Mouse (Mus musculus) urinary bladder, postnatal 36 days (tissue): ENCODE measurements at regions not wholly inside any gene's neighbourhood (a gene's known extent, or its start where the extent isn't known, plus 50 kb on each side); places are given as distances from the start of the nearest gene placed in this dataset.

ENCODE experiments used
- DNase-seq, 2 experiments: peaks; one replicate each; pipeline ENCODE4 v3.0.0; 2022; ENCODE audit warnings: low spot score in 2 of 2, mixed read lengths in 1 of 2

DNA sequence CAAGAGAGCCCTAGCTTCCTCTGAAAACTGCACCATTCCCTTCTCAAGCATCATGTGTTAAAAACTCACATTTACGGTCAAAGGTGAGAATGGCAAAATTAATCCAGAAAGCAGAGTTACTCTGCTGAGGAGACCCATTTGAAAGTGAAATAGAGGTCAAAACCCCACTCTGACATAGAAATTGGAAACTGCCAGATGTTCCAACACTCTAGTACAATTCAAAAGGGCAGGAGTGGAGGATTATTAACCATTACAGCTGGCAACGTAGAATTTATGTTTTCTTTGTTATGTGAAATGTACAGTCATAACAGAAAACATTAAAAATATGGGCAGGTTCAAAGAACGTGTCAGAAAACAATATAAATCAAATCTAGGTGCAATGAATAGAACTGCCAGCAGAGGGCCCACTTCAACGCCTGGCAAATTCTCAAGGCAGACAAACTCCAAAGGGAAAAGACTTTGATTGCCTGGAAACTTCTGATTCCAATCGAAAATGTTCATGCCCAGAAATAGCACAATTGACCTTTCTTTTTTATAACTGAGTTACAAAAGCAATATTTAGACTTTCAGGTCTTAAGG, 54.2 kb upstream of the Rfpl4b start:
- DNase-seq = peak; percentile 32 to 46

DNA sequence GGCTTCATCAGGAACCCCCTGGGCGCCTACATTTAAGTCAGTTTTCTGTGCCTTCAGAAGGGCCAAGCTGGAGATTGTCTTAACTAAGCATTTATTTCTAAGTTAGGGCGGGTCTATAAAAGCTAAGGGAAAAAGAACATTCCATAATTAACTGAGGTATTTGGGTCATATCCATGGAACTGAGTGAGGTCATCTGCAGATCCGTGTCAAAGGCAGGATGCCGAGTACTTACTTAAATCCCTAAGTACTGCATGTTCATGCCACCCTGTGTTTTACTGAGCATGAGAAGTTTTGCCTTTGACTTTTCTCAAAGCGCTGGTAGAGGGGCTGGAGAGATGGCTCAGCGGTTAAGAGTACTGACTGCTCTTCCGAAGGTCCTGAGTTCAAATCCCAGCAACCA, 57.7 kb upstream of the Rfpl4b start:
- DNase-seq = no peak

DNA sequence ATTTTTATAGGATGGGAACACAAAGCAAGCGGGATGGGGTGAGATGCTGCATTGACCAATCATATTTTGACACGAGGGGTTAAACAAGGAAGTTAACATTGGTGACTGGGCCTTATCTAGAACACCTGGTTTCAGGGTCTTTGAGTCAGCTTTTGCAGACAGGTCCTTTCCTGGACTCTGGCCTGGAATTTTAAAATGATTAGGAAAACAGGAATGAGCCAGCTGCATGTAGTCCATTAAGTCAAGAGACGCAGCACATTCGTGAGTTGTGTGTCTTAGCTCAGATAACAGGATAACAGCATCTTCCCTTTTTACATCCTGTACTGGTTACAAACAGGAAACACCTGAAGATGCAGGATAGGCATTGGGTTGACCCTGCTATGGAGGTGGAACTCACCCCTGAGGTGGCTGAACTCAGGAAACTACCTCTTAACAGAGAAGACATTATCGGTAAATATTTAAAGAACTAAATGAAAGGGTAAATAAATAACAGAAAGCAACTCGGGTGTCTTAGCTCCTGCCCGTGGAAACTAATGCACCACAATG, 59.1 kb upstream of the Rfpl4b start:
- DNase-seq = no peak

DNA sequence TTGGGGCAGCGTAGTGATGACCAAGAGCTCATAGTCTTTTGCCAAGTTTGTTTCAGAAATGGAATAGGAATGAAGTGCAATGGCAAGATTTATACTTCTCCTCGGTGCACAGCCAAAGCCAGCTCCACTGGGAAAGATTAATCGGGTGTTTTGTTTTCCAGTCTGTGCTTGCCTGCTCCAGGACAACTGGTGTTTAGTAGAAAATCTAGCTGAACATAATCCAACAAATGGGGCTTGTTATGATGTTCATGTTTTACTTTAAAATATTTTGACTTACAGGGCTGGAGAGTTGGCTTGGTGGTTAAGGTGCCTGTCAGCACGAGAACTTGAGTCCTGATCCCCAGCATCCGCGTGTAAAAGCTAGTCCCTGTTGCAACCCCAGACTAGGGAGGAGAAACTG, 60.6 kb upstream of the Rfpl4b start:
- DNase-seq = peak; percentile 27 to 66

DNA sequence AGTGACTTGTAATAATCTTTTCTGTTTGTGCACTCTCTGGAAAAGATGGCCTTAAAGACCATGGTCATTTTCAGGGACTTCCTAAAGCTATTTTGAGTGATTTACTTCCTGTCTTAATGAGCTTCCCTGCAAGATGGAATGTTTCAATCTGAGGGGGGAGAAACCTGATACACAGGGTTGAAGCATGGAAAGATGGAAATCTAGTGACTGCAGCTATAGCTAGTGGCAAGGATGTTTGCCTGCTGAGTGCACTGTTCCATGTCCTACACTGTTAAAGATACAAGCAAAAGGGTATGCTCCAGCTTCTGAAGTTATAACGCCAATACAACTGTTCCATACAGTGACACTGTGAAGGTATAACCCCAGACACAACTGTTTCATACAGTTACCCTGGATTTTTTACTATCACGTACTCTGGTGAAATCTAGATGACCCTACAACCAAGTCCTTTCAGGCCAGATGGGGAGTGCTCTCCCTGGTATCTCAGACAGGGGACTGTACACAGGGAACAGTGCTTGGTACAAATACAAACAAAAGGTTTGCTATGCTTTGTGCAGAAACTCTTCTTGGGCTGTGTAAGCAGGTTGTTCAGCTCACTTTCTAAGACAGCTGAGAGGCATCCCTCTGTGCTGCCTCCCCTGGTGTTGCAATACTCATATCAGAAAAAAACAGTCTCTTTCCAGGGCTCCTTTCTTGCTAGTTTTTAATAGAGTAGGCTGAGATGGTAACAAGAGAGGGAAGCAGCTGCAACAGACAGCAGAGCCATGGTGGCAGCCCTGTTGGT, 62.4 kb upstream of the Rfpl4b start:
- DNase-seq = no peak

DNA sequence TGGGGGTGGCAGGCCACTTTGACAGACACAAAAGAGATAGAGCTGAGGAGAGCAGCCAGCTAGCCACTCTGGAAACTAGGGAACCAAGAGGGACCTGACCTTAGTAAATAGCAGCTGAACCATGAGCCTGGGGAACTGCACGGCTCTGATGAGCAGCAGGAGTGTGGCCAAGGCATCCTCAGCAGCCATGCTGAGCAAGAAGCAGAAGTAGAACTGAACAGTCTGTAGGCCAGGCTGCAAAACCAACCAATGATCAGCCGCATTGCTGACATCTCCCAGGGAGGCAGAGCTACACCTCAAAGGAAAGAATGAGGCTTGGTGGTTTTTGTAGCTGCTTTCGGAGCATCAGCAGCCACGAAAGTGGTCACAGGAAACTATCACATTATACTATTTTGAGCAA, 63.1 kb upstream of the Rfpl4b start:
- DNase-seq = no peak

DNA sequence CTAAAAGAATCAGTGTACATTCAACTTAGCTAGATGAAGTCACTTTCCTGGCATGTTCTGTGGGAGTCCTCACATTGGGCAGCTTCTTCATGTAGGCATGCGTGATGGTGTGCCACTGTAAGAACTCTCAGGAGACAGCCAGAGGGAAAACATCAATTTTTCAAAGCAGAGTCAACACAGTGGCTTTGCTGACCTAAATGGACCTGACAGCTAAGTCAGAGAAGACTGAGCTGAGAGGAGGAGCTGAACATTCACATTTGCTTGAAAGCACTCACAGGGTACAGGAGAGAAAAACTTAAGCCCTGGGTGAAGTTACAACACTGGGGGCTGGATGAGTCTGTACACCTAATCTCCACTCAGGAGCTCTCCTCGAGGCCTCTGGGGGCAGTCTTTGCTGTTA, 64.9 kb upstream of the Rfpl4b start:
- DNase-seq = no peak

DNA sequence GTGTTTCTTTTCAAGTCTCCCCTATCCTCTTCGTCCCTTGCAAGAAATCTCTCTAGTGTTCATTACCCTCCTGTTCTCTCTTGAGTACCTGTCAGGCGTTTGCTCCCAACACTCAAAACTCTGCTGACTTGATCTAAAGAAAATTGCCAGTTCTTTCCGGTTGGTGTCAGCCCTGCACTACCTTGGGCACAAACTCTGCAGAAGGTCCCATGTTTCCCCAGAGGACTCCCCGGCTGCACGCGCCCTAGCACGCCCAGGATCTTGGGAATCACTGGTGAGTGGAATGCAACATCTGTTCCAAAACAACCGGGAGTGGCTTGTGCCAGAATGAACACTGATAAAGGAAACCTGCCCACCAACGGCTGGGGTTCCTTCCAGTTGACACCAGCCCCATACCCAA, 66.3 kb upstream of the Rfpl4b start:
- no peak for DNase-seq

DNA sequence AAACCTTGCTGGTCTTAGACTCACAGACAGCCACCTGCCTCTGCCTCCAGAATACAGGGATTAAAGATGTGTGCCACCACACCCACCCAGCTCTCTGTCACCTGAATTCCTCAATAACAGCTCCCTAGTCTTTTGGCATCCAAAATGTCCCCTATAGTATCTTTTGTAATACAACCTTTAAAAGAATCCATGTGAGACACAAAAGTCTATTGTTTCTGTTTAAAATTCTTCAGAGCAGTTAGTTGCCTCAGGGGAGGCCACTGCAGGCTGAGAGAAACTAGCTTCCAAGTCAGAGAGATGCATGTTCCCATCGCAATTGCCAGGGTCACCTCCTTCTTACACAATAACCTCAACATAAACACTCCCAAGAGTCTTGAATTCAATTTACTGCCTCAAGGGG, 70.6 kb upstream of the Lama4 start:
- no peak for DNase-seq

DNA sequence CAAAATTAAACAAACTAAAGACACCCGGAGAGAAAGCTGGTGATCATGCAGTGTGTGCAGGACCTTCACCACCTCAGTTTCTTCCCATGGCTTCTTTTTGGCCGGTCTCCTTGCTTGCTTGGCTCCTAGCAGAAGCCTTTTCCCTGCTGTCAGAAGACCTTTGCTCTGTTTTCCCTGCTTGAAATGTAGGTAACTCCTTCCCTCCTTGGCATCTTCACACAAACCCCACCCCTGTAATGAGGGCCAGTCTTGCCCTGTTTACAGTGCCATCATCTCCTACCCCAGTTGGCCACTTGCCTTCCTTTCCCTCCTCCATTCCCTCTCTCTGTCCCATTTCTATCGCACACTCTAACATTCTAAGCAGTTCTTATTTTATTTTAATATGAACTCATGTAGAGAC, 69.7 kb upstream of the Lama4 start:
- DNase-seq = peak in 1 of 2 experiments; percentile 29

DNA sequence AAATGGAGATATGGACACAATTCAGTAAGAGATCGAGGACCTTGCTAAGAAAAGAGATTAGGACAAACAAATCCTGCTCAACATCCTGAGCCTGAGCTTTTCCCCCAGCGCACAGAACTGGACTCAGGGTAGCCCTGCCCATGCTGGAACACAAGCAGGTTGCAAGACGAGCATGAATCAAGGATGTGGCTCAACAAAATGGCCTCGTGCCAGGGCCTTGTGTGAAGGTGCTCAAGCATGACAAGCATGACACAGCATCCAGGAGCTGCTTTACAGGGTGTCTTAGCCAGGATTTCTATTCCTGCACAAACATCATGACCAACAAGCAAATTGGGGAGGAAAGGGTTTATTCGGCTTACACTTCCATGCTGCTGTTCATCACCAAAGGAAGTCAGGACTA, 67.7 kb upstream of the Lama4 start:
- peak in 1 of 2 experiments; percentile 37 for DNase-seq

DNA sequence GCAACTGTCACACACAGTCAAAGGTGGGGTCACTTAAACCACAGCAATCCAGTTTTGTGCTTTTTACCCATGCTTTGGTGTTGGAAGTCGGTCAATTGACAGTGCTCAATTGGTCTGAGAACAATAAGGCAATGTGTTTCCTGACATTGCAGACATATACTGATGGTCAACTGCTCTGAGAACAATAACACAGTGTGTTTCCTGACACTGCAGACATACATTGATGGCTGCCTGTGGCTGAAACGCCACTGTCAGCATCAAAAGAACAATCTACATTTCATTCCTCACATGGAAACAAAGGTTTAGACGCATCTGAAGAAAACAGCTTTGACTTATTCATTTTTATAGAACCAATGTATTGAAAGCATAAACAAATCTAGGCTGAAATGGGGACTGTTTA, 59.2 kb upstream of the Lama4 start:
- DNase-seq = no peak

DNA sequence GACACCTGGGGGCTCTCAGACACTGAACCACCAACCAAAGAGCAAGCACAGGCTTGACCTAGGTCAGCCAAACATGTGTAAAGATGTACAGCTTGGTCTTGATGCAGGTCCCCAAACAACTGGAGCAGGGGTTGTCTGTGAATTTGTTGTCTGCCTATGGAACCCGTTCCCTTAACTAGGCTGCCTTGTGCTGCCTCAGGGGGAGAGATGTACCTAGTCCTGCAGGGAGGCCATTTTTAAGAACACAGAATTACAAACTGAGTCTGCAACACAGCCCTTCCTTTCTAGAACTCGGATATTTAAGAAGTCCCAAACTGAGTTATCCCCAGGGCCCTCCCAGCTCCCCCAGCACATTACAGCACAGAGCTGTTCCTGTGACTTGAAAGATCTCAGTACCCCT, 57.5 kb upstream of the Lama4 start:
- DNase-seq = no peak

DNA sequence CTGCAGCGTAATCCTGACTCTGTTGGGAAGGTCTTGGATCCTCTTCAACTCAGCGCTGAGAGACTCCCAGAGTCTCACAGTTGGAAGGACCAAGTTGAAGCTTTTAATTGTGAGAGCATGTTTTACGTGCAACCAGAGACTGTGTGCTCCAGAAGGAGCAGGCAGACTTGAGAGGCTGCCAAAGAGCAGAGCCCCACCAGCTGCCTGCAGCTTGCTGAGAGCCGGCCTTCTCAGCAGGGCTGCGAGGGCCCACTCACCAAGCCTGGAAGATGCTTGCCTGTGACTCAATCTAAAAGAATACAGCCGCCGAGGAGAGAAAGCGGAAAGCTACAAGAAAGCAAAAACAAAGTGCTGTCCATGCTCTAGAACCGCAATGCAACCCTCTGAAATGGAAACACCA, 57.0 kb upstream of the Lama4 start:
- DNase-seq = peak; percentile 62 to 72

DNA sequence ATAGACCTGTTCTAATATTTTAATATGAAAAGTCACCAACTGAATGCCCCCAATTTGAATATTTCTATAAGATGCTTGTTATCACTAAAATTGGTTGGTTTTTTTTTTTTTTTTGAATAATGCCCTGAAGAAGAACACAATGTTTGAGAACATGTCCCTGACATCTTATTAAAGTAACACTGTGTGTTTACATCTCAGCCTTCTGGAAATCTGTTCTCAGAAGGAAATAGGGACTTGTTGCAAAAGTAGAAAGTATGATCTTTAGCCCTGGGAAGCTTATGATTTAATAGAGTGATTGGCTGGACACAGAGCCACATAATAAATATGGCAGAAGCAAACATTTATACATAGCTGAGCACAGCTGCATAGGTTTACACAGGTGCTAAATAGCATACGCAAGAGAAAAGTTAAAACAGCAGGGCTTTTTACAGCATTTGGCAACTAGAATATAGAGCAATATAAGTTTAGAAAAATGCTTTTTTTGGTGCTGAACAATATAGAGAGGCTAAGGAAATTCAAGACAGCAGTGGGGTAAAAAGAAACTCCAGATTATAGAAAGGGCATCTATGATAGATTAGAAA, 56.1 kb upstream of the Lama4 start:
- DNase-seq = no peak

DNA sequence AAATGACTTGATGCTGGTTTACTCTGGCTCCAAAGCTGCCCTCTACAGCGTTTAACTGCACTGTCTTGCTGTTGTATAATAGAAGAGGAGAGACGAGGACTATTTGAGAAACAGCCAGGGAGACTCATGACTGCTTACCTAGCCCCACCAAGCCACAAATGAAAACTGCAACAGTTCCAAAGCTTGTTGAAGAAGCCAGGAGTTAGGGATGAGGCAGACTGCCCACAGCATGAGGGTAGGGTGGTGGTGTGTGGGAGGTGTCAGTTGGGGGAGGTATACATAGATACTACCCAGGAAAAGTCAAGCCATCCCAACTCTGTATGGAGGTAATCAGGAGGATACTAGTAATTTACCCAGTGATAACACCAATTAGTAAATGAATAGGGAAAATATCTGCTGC, 55.5 kb upstream of the Lama4 start:
- no peak for DNase-seq

DNA sequence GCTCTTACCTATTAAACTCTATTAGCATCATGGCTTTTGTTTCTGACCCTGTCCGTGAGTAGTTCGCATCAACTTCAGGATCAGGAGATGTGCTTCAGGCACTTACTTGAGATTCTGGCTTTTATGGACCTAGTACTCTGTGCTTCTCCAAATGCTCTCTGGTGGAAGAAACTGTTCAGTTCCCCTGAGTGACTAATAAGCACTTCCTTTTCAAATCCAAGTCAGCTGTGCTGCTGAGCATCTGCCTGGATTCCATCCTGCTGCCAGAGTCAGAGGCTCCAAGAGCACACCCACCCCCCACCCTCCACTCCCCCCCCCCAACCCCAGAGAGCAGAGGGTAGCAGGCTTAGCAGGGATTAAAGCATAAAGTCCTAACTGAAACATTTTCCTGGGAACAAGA, 52.3 kb upstream of the Lama4 start:
- no peak for DNase-seq
